Mouse (Mus musculus) liver, postnatal 0 days (tissue): ENCODE measurements at regions not wholly inside any gene's neighbourhood (a gene's known extent, or its start where the extent isn't known, plus 50 kb on each side); places are given as distances from the start of the nearest gene placed in this dataset.

ENCODE experiments used
- ATAC-seq: fragments of 200-750 bp; cut with Nextera tagmentation; 2 replicates; pipeline ENCODE4 v1.8.0; 2017; ENCODE audit warnings: mild to moderate bottlenecking, moderate library complexity
- DNase-seq: peaks from one replicate; pipeline ENCODE4 v3.0.0-alpha.2; 2016
- H3K27ac ChIP-seq: fragments of 300-500 bp; sonication (generic); 2 replicates; pipeline ENCODE4 v1.5.1; 2014; ENCODE audit warnings: antibody characterized with exemption, moderate library complexity, mild to moderate bottlenecking, low read depth
- H3K27me3 ChIP-seq: fragments of 300-500 bp; sonication (generic); 2 replicates; pipeline ENCODE4 v1.6.1; 2014; ENCODE audit warnings: low read length, control low read depth, mixed read lengths; ENCODE audit not compliant: insufficient read depth
- H3K36me3 ChIP-seq: fragments of 300-500 bp; sonication (generic); replicated peaks from 2 replicates; pipeline ENCODE4 v1.6.1; 2014; ENCODE audit warnings: mild to moderate bottlenecking, control low read depth, low read length, moderate library complexity, mixed read lengths; ENCODE audit not compliant: insufficient read depth
- H3K4me1 ChIP-seq: fragments of 300-500 bp; sonication (generic); 2 replicates; pipeline ENCODE4 v1.6.1; 2014; ENCODE audit warnings: antibody characterized with exemption, mild to moderate bottlenecking, control low read depth; ENCODE audit not compliant: insufficient read depth
- H3K4me2 ChIP-seq: fragments of 300-500 bp; sonication (generic); 2 replicates; pipeline ENCODE4 v1.6.1; 2014; ENCODE audit warnings: low read depth, mild to moderate bottlenecking, low read length, moderate library complexity, mixed read lengths
- H3K4me3 ChIP-seq: fragments of 300-500 bp; sonication (generic); 2 replicates; pipeline ENCODE4 v1.5.1; 2014; ENCODE audit warnings: low read depth, low read length
- H3K9ac ChIP-seq: fragments of 300-500 bp; sonication (generic); replicated peaks from 2 replicates; pipeline ENCODE4 v1.6.1; 2014; ENCODE audit warnings: mild to moderate bottlenecking, moderate library complexity
- H3K9me3 ChIP-seq: fragments of 300-500 bp; sonication (generic); 2 replicates; pipeline ENCODE4 v1.6.1; 2016; ENCODE audit warnings: mild to moderate bottlenecking, control low read depth, low read length, mixed read lengths
- CTCF ChIP-seq: sonication (generic); IDR thresholded peaks from 2 replicates; pipeline ENCODE4 v1.5.1; 2016; ENCODE audit warnings: antibody characterized with exemption, low read depth
- EP300 ChIP-seq: IDR thresholded peaks from 2 replicates; pipeline ENCODE4 v1.6.1; 2016; ENCODE audit warnings: antibody characterized with exemption, low read depth, mild to moderate bottlenecking
- WGBS: fragments of 180-500 bp; shearing (Covaris S2); extraction: QIAGEN DNeasy Blood & Tissue Kit; methylation state at CpG from one replicate; pipeline ENCODE4 v1.1.7; 2014; ENCODE audit not compliant: insufficient replicate concordance; 5-methylcytosine and 5-hydroxymethylcytosine counted together

DNA sequence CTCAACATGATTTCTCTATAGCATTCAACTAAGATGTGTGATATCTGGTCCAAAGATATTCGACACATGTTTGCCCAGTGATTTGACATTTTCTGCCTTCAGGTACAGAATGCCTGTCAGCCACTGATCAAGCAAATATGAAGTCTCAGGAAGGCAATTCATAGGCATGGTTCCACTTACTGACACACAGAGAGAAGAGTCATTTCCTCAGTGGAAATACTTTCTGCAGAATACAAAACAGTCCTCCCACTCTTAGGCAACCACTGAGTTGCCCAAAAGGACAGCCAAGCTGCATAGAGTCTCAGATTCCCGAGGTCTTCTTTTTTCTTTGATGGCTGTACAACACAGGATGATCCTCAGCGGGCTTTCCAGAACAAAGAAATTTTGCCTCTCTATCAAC, 110.9 kb downstream of the Ndufa4 start:
- H3K4me1 ChIP-seq, result no peaks in the 10 kb centered on the region
- no peak overlapping the region for H3K4me3 ChIP-seq
- H3K36me3 ChIP-seq, result no peaks in the 10 kb centered on the region
- no peak overlapping the region for H3K9ac ChIP-seq
- TF ChIP-seq EP300, result no peak
- no peak for DNase-seq
- no peak overlapping the region for H3K27ac ChIP-seq
- 51% methylated on average over 3 of the region's 3 CpGs for WGBS
- no peaks in the 10 kb centered on the region for H3K9me3 ChIP-seq
- H3K4me2 ChIP-seq, result no peak overlapping the region
- no peaks in the 10 kb centered on the region for H3K27me3 ChIP-seq
- ATAC-seq, result no peak

DNA sequence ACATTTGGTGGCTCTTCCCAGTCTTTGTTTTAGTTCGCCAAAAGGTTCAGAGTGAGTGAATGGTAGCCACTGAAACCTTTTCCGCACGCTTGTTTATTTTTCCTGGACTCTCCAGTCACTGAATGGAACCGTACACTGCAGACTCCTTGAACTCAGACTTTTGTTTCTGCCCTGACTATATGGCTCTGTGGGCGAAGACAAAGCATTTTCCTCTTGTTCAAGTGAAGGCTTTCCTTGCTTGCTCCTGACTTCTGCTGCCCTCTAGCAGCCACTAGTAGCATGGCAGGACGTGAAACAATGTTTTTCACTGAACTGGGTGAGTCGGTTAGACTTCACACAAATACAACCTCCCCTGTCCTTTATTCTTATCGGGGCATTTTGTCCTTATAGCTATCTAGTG, 113.9 kb downstream of the Ndufa4 start:
- 32% methylated on average over 8 of the region's 8 CpGs for WGBS
- no peak overlapping the region for H3K4me3 ChIP-seq
- no peak overlapping the region for H3K4me2 ChIP-seq
- no peak for TF ChIP-seq EP300
- peak; percentile 82 for TF ChIP-seq CTCF
- H3K9ac ChIP-seq, result no peak overlapping the region
- no peak overlapping the region for H3K27ac ChIP-seq
- no peaks in the 10 kb centered on the region for H3K4me1 ChIP-seq
- ATAC-seq (peak; percentile 33; the same call in 1 of the 2 replicates), DNase-seq (peak; percentile 18)
- no peaks in the 10 kb centered on the region for H3K9me3 ChIP-seq
- no peaks in the 10 kb centered on the region for H3K27me3 ChIP-seq
- H3K36me3 ChIP-seq, result no peaks in the 10 kb centered on the region

DNA sequence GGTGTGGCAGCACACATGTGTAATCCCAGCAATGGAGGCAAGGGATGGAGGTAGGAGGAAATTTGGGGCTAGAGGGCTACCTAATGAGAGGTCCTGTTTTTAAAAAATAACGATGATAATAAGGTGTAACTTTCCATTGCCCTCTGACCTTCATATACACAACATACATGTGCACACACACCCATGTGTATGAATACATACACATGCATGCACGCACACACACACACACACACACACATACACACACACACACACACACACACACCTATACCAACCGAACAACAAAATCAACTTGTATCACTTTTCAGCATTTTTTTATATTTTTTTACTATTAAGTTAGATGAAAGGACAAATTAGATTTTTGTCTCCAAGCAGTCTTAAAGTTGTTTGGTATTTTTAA, 115.1 kb downstream of the Ndufa4 start:
- Histone ChIP-seq H3K27ac (no peak overlapping the region), H3K4me3 (no peak overlapping the region), H3K4me2 (no peak overlapping the region), H3K27me3 (no peaks in the 10 kb centered on the region), H3K9me3 (no peaks in the 10 kb centered on the region), H3K9ac (no peak overlapping the region), H3K4me1 (no peaks in the 10 kb centered on the region), H3K36me3 (no peaks in the 10 kb centered on the region)
- no peak for TF ChIP-seq CTCF
- TF ChIP-seq EP300, result no peak
- DNase-seq, result no peak
- WGBS, result 88% methylated on average over 3 of the region's 3 CpGs
- ATAC-seq, result no peak

DNA sequence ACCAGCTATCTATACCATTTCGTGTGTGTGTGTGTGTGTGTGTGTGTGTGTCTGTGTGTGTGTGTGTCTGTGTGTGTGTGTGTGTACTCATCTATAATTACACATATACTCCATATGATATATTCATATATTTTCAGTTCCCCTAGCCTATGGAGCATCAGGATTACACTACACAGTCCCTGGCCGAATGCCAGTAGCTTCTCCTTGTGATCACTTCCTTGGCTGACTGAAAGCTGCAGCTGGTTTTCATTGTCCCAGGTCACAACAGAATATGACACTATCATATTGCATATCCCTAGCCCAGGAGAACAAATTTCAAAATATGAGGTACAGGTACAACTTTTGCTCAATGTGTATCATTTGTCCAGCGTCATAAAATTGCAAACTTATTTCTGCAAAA, 116.2 kb downstream of the Ndufa4 start:
- WGBS, result 60% methylated on average over 3 of the region's 3 CpGs
- H3K27ac ChIP-seq, result no peak overlapping the region
- TF ChIP-seq CTCF (no peak), EP300 (no peak)

DNA sequence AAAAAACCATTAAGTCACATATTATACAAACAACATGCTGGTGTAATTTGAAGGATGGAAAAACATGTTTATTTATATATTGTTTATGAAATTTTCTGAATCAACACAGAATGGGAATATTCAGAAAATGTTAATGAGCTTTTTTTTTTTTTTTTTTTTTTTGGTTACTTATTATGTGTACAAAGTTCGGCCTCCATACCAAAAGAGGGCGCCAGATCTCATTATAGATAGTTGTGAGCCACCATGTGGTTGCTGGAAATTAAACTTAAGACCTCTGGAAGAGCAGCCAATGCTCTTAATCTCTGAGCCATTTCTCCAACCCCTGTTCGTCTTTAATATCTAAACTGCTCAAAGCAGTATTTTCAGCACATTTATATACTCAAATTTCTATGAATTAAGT, 133.3 kb downstream of the Ndufa4 start:
- 77% methylated on average over 3 of the region's 3 CpGs for WGBS
- no peak overlapping the region for H3K4me3 ChIP-seq
- DNase-seq (no peak), ATAC-seq (no peak)
- no peaks in the 10 kb centered on the region for H3K4me1 ChIP-seq
- H3K4me2 ChIP-seq, result no peak overlapping the region
- no peak overlapping the region for H3K9ac ChIP-seq
- no peaks in the 10 kb centered on the region for H3K36me3 ChIP-seq
- TF ChIP-seq EP300 (no peak), CTCF (0 out of 2 replicates have a peak, but pooled peaks have one; percentile 9)
- no peaks in the 10 kb centered on the region for H3K27me3 ChIP-seq
- H3K27ac ChIP-seq, result no peak overlapping the region
- no peaks in the 10 kb centered on the region for H3K9me3 ChIP-seq

More for the DNA sequence above, 116.2 kb downstream of the Ndufa4 start:
- no peak overlapping the region for H3K4me2 ChIP-seq
- ATAC-seq, result no peak
- H3K27me3 ChIP-seq, result no peaks in the 10 kb centered on the region
- no peak overlapping the region for H3K9ac ChIP-seq
- H3K4me3 ChIP-seq, result no peak overlapping the region
- no peak for DNase-seq
- H3K4me1 ChIP-seq, result no peaks in the 10 kb centered on the region
- no peaks in the 10 kb centered on the region for H3K36me3 ChIP-seq
- H3K9me3 ChIP-seq, result no peaks in the 10 kb centered on the region

DNA sequence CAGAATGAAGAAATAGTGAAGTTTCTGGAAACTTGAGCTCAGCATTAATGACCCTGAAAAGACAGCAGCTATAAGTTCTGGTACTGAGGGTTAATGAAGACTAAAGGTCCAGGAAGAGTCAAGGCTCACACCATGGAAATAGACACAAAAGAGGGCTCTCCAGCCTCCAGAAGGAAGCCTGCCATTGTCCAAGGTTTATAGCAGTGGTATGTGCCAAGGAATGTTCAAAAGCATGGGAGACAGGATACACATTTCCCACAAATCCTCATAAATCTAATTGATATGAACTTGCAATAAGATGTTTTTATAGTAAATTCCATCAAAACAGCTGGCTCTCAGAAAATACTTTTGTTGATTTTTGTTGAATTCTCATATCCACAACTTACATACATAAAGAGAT, 144.4 kb downstream of the Ndufa4 start:
- H3K4me3 ChIP-seq, result no peak overlapping the region

DNA sequence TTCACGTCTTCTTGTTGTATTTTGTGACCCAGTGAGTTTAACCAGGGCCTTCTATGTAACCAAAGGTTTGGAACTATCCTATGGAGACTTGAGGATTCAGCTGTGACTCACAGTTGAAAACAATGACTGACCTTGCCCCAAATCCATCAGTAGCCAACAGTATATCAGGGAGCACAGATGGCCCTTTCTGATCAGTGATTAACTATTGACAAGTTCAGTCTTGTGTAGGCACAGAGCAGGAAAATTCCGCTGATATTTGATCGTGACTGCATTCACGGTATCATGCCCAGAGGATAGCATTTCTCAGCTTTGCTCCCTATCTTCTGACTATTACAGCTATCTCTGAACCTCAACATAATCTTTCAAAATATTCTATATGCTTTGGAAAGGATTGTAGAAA, 169.6 kb downstream of the Ndufa4 start:
- ATAC-seq (no peak), DNase-seq (no peak)
- Histone ChIP-seq H3K27ac (no peak overlapping the region), H3K4me3 (no peak overlapping the region), H3K4me1 (no peaks in the 10 kb centered on the region), H3K36me3 (no peaks in the 10 kb centered on the region), H3K27me3 (no peaks in the 10 kb centered on the region), H3K4me2 (no peak overlapping the region), H3K9ac (no peak overlapping the region), H3K9me3 (no peaks in the 10 kb centered on the region)
- 67% methylated on average over 4 of the region's 4 CpGs for WGBS
- no peak for TF ChIP-seq CTCF
- no peak for TF ChIP-seq EP300

More for the DNA sequence above, 144.4 kb downstream of the Ndufa4 start:
- no peak for DNase-seq
- no peak for TF ChIP-seq CTCF
- no peak for TF ChIP-seq EP300
- no peaks in the 10 kb centered on the region for H3K36me3 ChIP-seq
- H3K9me3 ChIP-seq, result no peaks in the 10 kb centered on the region
- H3K27me3 ChIP-seq, result no peaks in the 10 kb centered on the region
- H3K4me2 ChIP-seq, result no peak overlapping the region
- H3K4me1 ChIP-seq, result no peaks in the 10 kb centered on the region
- no peak overlapping the region for H3K9ac ChIP-seq
- no peak overlapping the region for H3K27ac ChIP-seq
- ATAC-seq, result no peak
